In genomic region chr13:36088168-36088567, GRCm38 (mm10) we compare ENCODE assay signal across 20 mouse cellular contexts. TPM values are rescaled to one million over a fixed set of nuclear protein-coding genes. Genes with fewer than 3 reads are reported as not detected.
DNase-seq lines count a peak whose midpoint lies in the region; ATAC-seq lines count a peak whose summit lies in the region.
"Had no signal": no experiment of that assay in that cellular context is flagged by ENCODE, and none has a peak within 500 bp of the region (broad histone marks: within the 10 kb centered on the region; RNA-seq: fewer than 3 reads in every experiment).

No protein-coding gene starts in this region.

- H3K9me3 ChIP-seq in liver, embryonic 12.5 days (replicated peaks), result no peaks in the 10 kb centered on the region
- no peaks in the 10 kb centered on the region for H3K9me3 ChIP-seq in liver, embryonic 11.5 days (ENCODE audit: control insufficient read depth, low read length)
- H3K9me3 ChIP-seq in liver, embryonic 16.5 days (replicated peaks; ENCODE audit: control insufficient read depth, low read length), result no peaks in the 10 kb centered on the region
- H3K9me3 ChIP-seq: G1E; heart, embryonic 15.5 days; hindbrain, embryonic 10.5 days; neural tube, embryonic 12.5 days had no signal

- H3K27me3 ChIP-seq in liver, embryonic 12.5 days (replicated peaks), result no peaks in the 10 kb centered on the region
- H3K27me3 ChIP-seq in liver, embryonic 11.5 days (replicated peaks; ENCODE audit: control insufficient read depth, insufficient read depth, low read length), result no peaks in the 10 kb centered on the region
- H3K27me3 ChIP-seq in liver, embryonic 16.5 days (ENCODE audit: control insufficient read depth, insufficient read depth, low read depth, low read length), result no peaks in the 10 kb centered on the region
- H3K27me3 ChIP-seq: heart, embryonic 15.5 days; neural tube, embryonic 12.5 days had no signal

- no peak for ATAC-seq in liver, embryonic 12.5 days
- no peak for ATAC-seq in liver, embryonic 11.5 days (replicated peaks; ENCODE audit: low FRiP score)
- ATAC-seq in activated CD4-positive, CD25-positive, alpha-beta regulatory T cell, adult 4 months, result peak; percentile 84
- ATAC-seq in liver, embryonic 16.5 days (ENCODE audit: low read depth), result no peak
- ATAC-seq: forebrain, embryonic 14.5 days had no signal

- no peak overlapping the region for H3K4me3 ChIP-seq in liver, embryonic 12.5 days
- no peak overlapping the region for H3K4me3 ChIP-seq in liver, embryonic 11.5 days (ENCODE audit: low read depth, low read length)
- H3K4me3 ChIP-seq in liver, embryonic 16.5 days (ENCODE audit: low read depth, low read length), result no peak overlapping the region
- H3K4me3 ChIP-seq: heart, embryonic 15.5 days; hindbrain, embryonic 10.5 days; layer of hippocampus, adult 2 months; neural tube, embryonic 12.5 days had no signal

- peaks cover 52% of the 10 kb centered on the region for H3K36me3 ChIP-seq in liver, embryonic 12.5 days
- H3K36me3 ChIP-seq in liver, embryonic 11.5 days (ENCODE audit: control insufficient read depth, insufficient read depth, low read length), result no peaks in the 10 kb centered on the region; the same call in 1 of the 2 replicates
- no peaks in the 10 kb centered on the region; the same call in 1 of the 2 replicates for H3K36me3 ChIP-seq in liver, embryonic 16.5 days (ENCODE audit: control insufficient read depth, insufficient read depth)

- intact Hi-C loops in left cerebral cortex, postnatal 36 days (cut with DNase I), result no loop called here

- peak overlapping the region; percentile 91 for H3K27ac ChIP-seq in liver, embryonic 12.5 days
- H3K27ac ChIP-seq in liver, embryonic 11.5 days (ENCODE audit: low read depth, low read length), result no peak overlapping the region
- peak overlapping the region; percentile 72 for H3K27ac ChIP-seq in liver, embryonic 16.5 days (ENCODE audit: low read length)
- H3K27ac ChIP-seq: heart, embryonic 15.5 days; hindbrain, embryonic 10.5 days; layer of hippocampus, adult 2 months; neural tube, embryonic 12.5 days had no signal

- H3K4me1 ChIP-seq in liver, embryonic 12.5 days, result peaks cover 61% of the 10 kb centered on the region
- H3K4me1 ChIP-seq in liver, embryonic 11.5 days (replicated peaks; ENCODE audit: control insufficient read depth, insufficient read depth, low read length), result peaks cover 9% of the 10 kb centered on the region; the same call in 1 of the 2 replicates
- H3K4me1 ChIP-seq in liver, embryonic 16.5 days (ENCODE audit: control insufficient read depth, low read depth, low read length), result peaks cover 45% of the 10 kb centered on the region
- H3K4me1 ChIP-seq: hindbrain, embryonic 10.5 days; neural tube, embryonic 12.5 days had no signal

- 65% methylated on average over 4 of the region's 4 CpGs for WGBS in liver, embryonic 12.5 days (ENCODE audit: insufficient replicate concordance)
- WGBS in liver, embryonic 11.5 days, result 64% methylated on average over 4 of the region's 4 CpGs
- WGBS in liver, embryonic 16.5 days (ENCODE audit: insufficient replicate concordance), result 45% methylated on average over 4 of the region's 4 CpGs

- no peak overlapping the region for H3K9ac ChIP-seq in liver, embryonic 12.5 days
- no peak overlapping the region for H3K9ac ChIP-seq in liver, embryonic 11.5 days (ENCODE audit: low read depth, low read length)
- no peak overlapping the region for H3K9ac ChIP-seq in liver, embryonic 16.5 days (ENCODE audit: low read depth, low read length)
- H3K9ac ChIP-seq: heart, embryonic 15.5 days; lung, embryonic 14.5 days; neural tube, embryonic 12.5 days had no signal

- no peak for DNase-seq in liver, embryonic 11.5 days (ENCODE audit: low spot score)
- DNase-seq in B cell, adult 2 months, result peak; percentile 20 to 24
- DNase-seq in left cerebral cortex, adult 9 months (ENCODE audit: low spot score in 2 of 2), result no peak
- no peak for DNase-seq in left cerebral cortex, postnatal 36 days (ENCODE audit: low spot score in 2 of 2)
- no peak for DNase-seq in layer of hippocampus, postnatal 14 days (ENCODE audit: low spot score in 2 of 2)
- DNase-seq: adrenal gland, adult 2 months; cerebellum, postnatal 14 days; kidney, adult 18-20 months; kidney, postnatal 10 days; lung, embryonic 14.5 days; thymus, postnatal 36 days had no signal

- 0 out of 2 replicates have a peak overlapping the region, but pooled peaks have one; percentile 52 for H3K4me2 ChIP-seq in liver, embryonic 12.5 days
- H3K4me2 ChIP-seq in liver, embryonic 11.5 days, result no peak overlapping the region
- H3K4me2 ChIP-seq in liver, embryonic 16.5 days (ENCODE audit: low read depth, low read length), result 0 out of 2 replicates have a peak overlapping the region, but pooled peaks have one; percentile 47
- H3K4me2 ChIP-seq: heart, embryonic 15.5 days; lung, embryonic 14.5 days; neural tube, embryonic 12.5 days had no signal

RNA-seq across cellular contexts. Expression of gene Fars2, which starts 29.0 kb away (rescaled TPM):
- 28.0 and 31.0 TPM in 2 replicates for polyA plus RNA-seq in liver, embryonic 12.5 days (2016; fragmentation: Nextera tagmentation; extraction: Ambion mirVana)
- polyA plus RNA-seq in liver, embryonic 11.5 days (2014; fragmentation: Nextera tagmentation; extraction: Ambion mirVana), result 27.7 and 31.0 TPM in 2 replicates
- 10 to 100 TPM; 27.9 to 29.3 TPM for polyA plus RNA-seq in activated CD4-positive, CD25-positive, alpha-beta regulatory T cell, adult 4 months (2017; shearing (Covaris generic))
- 26.0 and 26.8 TPM in 2 replicates for polyA plus RNA-seq in liver, embryonic 16.5 days (2015; fragmentation: Nextera tagmentation; extraction: Ambion mirVana)
- total RNA-seq in left cerebral cortex, postnatal 36 days (2021), result 10 to 100 TPM; 34.6 to 35.7 TPM
- total RNA-seq in layer of hippocampus, postnatal 14 days (2021), result 10 to 100 TPM; 30.2 to 37.4 TPM

RNA-seq across cellular contexts. Expression of gene Lyrm4, which starts 29.2 kb away (rescaled TPM):
- 27.5 and 27.6 TPM in 2 replicates for polyA plus RNA-seq in liver, embryonic 12.5 days (2016; fragmentation: Nextera tagmentation; extraction: Ambion mirVana)
- polyA plus RNA-seq in liver, embryonic 11.5 days (2014; fragmentation: Nextera tagmentation; extraction: Ambion mirVana), result 40.2 and 41.7 TPM in 2 replicates
- polyA plus RNA-seq in activated CD4-positive, CD25-positive, alpha-beta regulatory T cell, adult 4 months (2017; shearing (Covaris generic)), result 10 to 100 TPM; 29.3 to 38.9 TPM
- polyA plus RNA-seq in liver, embryonic 16.5 days (2015; fragmentation: Nextera tagmentation; extraction: Ambion mirVana), result 16.9 and 17.1 TPM in 2 replicates
- 10 to 100 TPM; 21.7 to 23.0 TPM for total RNA-seq in left cerebral cortex, postnatal 36 days (2021)
- 10 to 100 TPM; 18.9 to 19.8 TPM for total RNA-seq in layer of hippocampus, postnatal 14 days (2021)

Comparison
In these comparisons a context has a peak if more than half of its experiments do, and no peak if none do; other contexts are left out.
1. DNase-seq: peak in B cell, adult 2 months (2 of 2); none in liver, embryonic 11.5 days (single experiment), left cerebral cortex, adult 9 months (0 of 2), left cerebral cortex, postnatal 36 days (0 of 2) and layer of hippocampus, postnatal 14 days (0 of 2).